Mouse (Mus musculus) midbrain, embryonic 14.5 days (tissue): ENCODE measurements around the gene Srebf2. TPM values are rescaled to one million over a fixed set of nuclear protein-coding genes. Genes with fewer than 3 reads are reported as not detected.
A peak's percentile ranks its signal among the peaks of the same experiment; 100 is the strongest.

Source experiments
- ATAC-seq: fragments of 200-750 bp; cut with Nextera tagmentation; 2 replicates; pipeline ENCODE4 v1.8.0; 2017; ENCODE audit warnings: moderate number of reproducible peaks, moderate library complexity; ENCODE audit not compliant: low FRiP score, low TSS enrichment
- DNase-seq: peaks from one replicate; pipeline ENCODE4 v3.0.0-alpha.2; 2015
- H3K27ac ChIP-seq: fragments of 300-500 bp; sonication (generic); replicated peaks from 2 replicates; pipeline ENCODE4 v1.5.1; 2014; ENCODE audit warnings: mild to moderate bottlenecking, low read depth, low read length, moderate library complexity
- H3K27me3 ChIP-seq: fragments of 300-500 bp; sonication (generic); 2 replicates; pipeline ENCODE4 v1.6.1; 2014; ENCODE audit warnings: low read length, control low read depth, mixed read lengths; ENCODE audit not compliant: control insufficient read depth, insufficient read depth
- H3K36me3 ChIP-seq: fragments of 300-500 bp; sonication (generic); 2 replicates; pipeline ENCODE4 v1.6.1; 2014; ENCODE audit warnings: low read length, control low read depth; ENCODE audit not compliant: control insufficient read depth, insufficient read depth
- H3K4me1 ChIP-seq: fragments of 300-500 bp; sonication (generic); 2 replicates; pipeline ENCODE4 v1.6.1; 2014; ENCODE audit warnings: mild to moderate bottlenecking, antibody characterized with exemption, low read length, control low read depth; ENCODE audit not compliant: control insufficient read depth, insufficient read depth
- H3K4me2 ChIP-seq: fragments of 300-500 bp; sonication (generic); 2 replicates; pipeline ENCODE4 v1.6.1; 2014; ENCODE audit warnings: mild to moderate bottlenecking, low read length, moderate library complexity
- H3K4me3 ChIP-seq: fragments of 300-500 bp; sonication (generic); replicated peaks from 2 replicates; pipeline ENCODE4 v1.5.1; 2014; ENCODE audit warnings: low read depth, low read length
- H3K9ac ChIP-seq: fragments of 300-500 bp; sonication (generic); replicated peaks from 2 replicates; pipeline ENCODE4 v1.6.1; 2014; ENCODE audit warnings: mild to moderate bottlenecking, low read length, moderate library complexity
- H3K9me3 ChIP-seq: fragments of 300-500 bp; sonication (generic); 2 replicates; pipeline ENCODE4 v1.6.1; 2016; ENCODE audit warnings: low read length, control low read depth, mixed read lengths; ENCODE audit not compliant: control insufficient read depth
- WGBS: fragments of 180-500 bp; shearing (Covaris S2); extraction: QIAGEN DNeasy Blood & Tissue Kit; methylation state at CpG from one replicate; pipeline ENCODE4 v1.1.7; 2014; 5-methylcytosine and 5-hydroxymethylcytosine counted together
- polyA plus RNA-seq: library from polyadenylated mRNA; unstranded; fragments of >200 nt; fragmentation: Nextera tagmentation; extraction: Ambion mirVana; gene quantifications from 2 replicates; pipeline ENCODE4 v1.2.1, GENCODE M21; 2014

Gene Srebf2
- polyA plus RNA-seq, 1 experiment from 2014 or later: 158 TPM

- no peak for ATAC-seq
- H3K36me3 ChIP-seq: no peaks in the 10 kb centered on the region
- H3K9me3 ChIP-seq: no peaks in the 10 kb centered on the region
- no peaks in the 10 kb centered on the region for H3K27me3 ChIP-seq
- H3K4me2 ChIP-seq: peak overlapping the region; percentile 21
- H3K4me1 ChIP-seq: peaks cover 37% of the 10 kb centered on the region
- no peak overlapping the region for H3K27ac ChIP-seq
- no peak overlapping the region for H3K9ac ChIP-seq
- H3K4me3 ChIP-seq: no peak overlapping the region
- no peak for DNase-seq
Observed at GRCm38 (mm10) chr15:82150042-82150441, 3.1 kb downstream of the Srebf2 start.

GRCm38 (mm10) chr15:82151176-82151575, 4.2 kb downstream of the Srebf2 start:
- no peak overlapping the region for H3K9ac ChIP-seq
- no peak overlapping the region for H3K4me3 ChIP-seq
- DNase-seq: no peak
- no peak overlapping the region for H3K4me2 ChIP-seq
- 94% methylated on average over 4 of the region's 4 CpGs for whole genome bisulfite sequencing
- H3K27ac ChIP-seq: no peak overlapping the region
- H3K36me3 ChIP-seq: no peaks in the 10 kb centered on the region
- H3K9me3 ChIP-seq: no peaks in the 10 kb centered on the region
- ATAC-seq: no peak
- no peaks in the 10 kb centered on the region for H3K27me3 ChIP-seq
- peaks cover 28% of the 10 kb centered on the region for H3K4me1 ChIP-seq

- Histone ChIP-seq H3K9me3 (no peaks in the 10 kb centered on the region), H3K27me3 (no peaks in the 10 kb centered on the region), H3K4me1 (peaks cover 24% of the 10 kb centered on the region), H3K9ac (no peak overlapping the region), H3K4me3 (no peak overlapping the region), H3K36me3 (no peaks in the 10 kb centered on the region), H3K27ac (no peak overlapping the region), H3K4me2 (no peak overlapping the region)
- ATAC-seq (no peak), DNase-seq (no peak)
- WGBS: 89% methylated on average over 12 of the region's 12 CpGs
Observed at GRCm38 (mm10) chr15:82152022-82152421, 5.0 kb downstream of the Srebf2 start.

GRCm38 (mm10) chr15:82152435-82152834, 5.5 kb downstream of the Srebf2 start:
- Histone ChIP-seq H3K4me2 (no peak overlapping the region), H3K27ac (no peak overlapping the region), H3K4me3 (no peak overlapping the region), H3K9me3 (no peaks in the 10 kb centered on the region), H3K9ac (no peak overlapping the region), H3K4me1 (peaks cover 24% of the 10 kb centered on the region), H3K36me3 (no peaks in the 10 kb centered on the region), H3K27me3 (no peaks in the 10 kb centered on the region)
- WGBS: 93% methylated on average over 7 of the region's 7 CpGs
- no peak for ATAC-seq
- DNase-seq: no peak

- no peak for ATAC-seq
- Histone ChIP-seq H3K4me3 (no peak overlapping the region), H3K4me2 (no peak overlapping the region), H3K4me1 (peaks cover 19% of the 10 kb centered on the region; the same call in 1 of the 2 replicates), H3K9ac (no peak overlapping the region), H3K27ac (no peak overlapping the region), H3K9me3 (no peaks in the 10 kb centered on the region), H3K36me3 (no peaks in the 10 kb centered on the region), H3K27me3 (no peaks in the 10 kb centered on the region)
- no peak for DNase-seq
- 98% methylated on average over 6 of the region's 6 CpGs for WGBS
Observed at GRCm38 (mm10) chr15:82156298-82156697, 9.3 kb downstream of the Srebf2 start.

- Histone ChIP-seq H3K9ac (no peak overlapping the region), H3K36me3 (no peaks in the 10 kb centered on the region), H3K4me1 (peaks cover 19% of the 10 kb centered on the region; the same call in 1 of the 2 replicates), H3K4me3 (no peak overlapping the region), H3K27me3 (no peaks in the 10 kb centered on the region), H3K9me3 (no peaks in the 10 kb centered on the region), H3K27ac (no peak overlapping the region), H3K4me2 (no peak overlapping the region)
- DNase-seq (no peak), ATAC-seq (no peak)
- WGBS: 76% methylated on average over 10 of the region's 10 CpGs
Observed at GRCm38 (mm10) chr15:82156902-82157301, 9.9 kb downstream of the Srebf2 start.

GRCm38 (mm10) chr15:82158243-82159035, 11.5 kb downstream of the Srebf2 start:
- H3K27me3 ChIP-seq: no peaks in the 10 kb centered on the region
- H3K4me1 ChIP-seq: peaks cover 13% of the 10 kb centered on the region; the same call in 1 of the 2 replicates
- H3K4me2 ChIP-seq: no peak overlapping the region
- H3K27ac ChIP-seq: 0 out of 2 replicates have a peak overlapping the region, but pooled peaks have one; percentile 26
- no peaks in the 10 kb centered on the region for H3K36me3 ChIP-seq
- no peak overlapping the region for H3K9ac ChIP-seq
- ATAC-seq: no peak
- H3K9me3 ChIP-seq: no peaks in the 10 kb centered on the region
- no peak overlapping the region for H3K4me3 ChIP-seq
- whole genome bisulfite sequencing: 77% methylated on average over 17 of the region's 17 CpGs
- no peak for DNase-seq

- H3K4me2 ChIP-seq: no peak overlapping the region
- H3K27ac ChIP-seq: no peak overlapping the region
- no peaks in the 10 kb centered on the region for H3K9me3 ChIP-seq
- 79% methylated on average over 9 of the region's 9 CpGs for WGBS
- H3K9ac ChIP-seq: no peak overlapping the region
- H3K27me3 ChIP-seq: no peaks in the 10 kb centered on the region
- no peak for DNase-seq
- peaks cover 13% of the 10 kb centered on the region; the same call in 1 of the 2 replicates for H3K4me1 ChIP-seq
- no peak overlapping the region for H3K4me3 ChIP-seq
- ATAC-seq: no peak
- H3K36me3 ChIP-seq: no peaks in the 10 kb centered on the region
Observed at GRCm38 (mm10) chr15:82159471-82159870, 12.5 kb downstream of the Srebf2 start.
